ENCODE assay signal across 11 mouse cellular contexts in genomic region chr17:66480491-66481278, GRCm38 (mm10). TPM values are rescaled to one million over a fixed set of nuclear protein-coding genes. Genes with fewer than 3 reads are reported as not detected.
DNase-seq lines count a peak whose midpoint lies in the region; ATAC-seq lines count a peak whose summit lies in the region.
"Had no signal": no experiment of that assay in that cellular context is flagged by ENCODE, and none has a peak within 500 bp of the region (broad histone marks: within the 10 kb centered on the region; RNA-seq: fewer than 3 reads in every experiment).

No protein-coding gene starts in this region.

- H3K4me2 ChIP-seq in heart, embryonic 11.5 days = peak overlapping the region; percentile 69
- peak overlapping the region; percentile 65 for H3K4me2 ChIP-seq in liver, embryonic 16.5 days (ENCODE audit: low read depth, low read length)

- ATAC-seq in heart, embryonic 11.5 days (replicated peaks; ENCODE audit: insufficient number of reproducible peaks, low FRiP score, low TSS enrichment) = no peak
- no peak for ATAC-seq in liver, embryonic 16.5 days (ENCODE audit: low read depth)

- DNase-seq in heart, adult 18-20 months = no peak
- peak; percentile 73 for DNase-seq in ES-CJ7 (ENCODE audit: low read depth, low spot score)
- DNase-seq in hindbrain, embryonic 10.5 days (ENCODE audit: low spot score) = peak; percentile 15
- DNase-seq in gastrocnemius, postnatal 14 days = no peak
- no peak for DNase-seq in retina, embryonic 14.5 days (ENCODE audit: low spot score)
- no peak for DNase-seq in urinary bladder, postnatal 25 days (ENCODE audit: low spot score)
- DNase-seq: kidney, postnatal 25 days; right cerebral cortex, postnatal 25 days had no signal

- WGBS in heart, embryonic 11.5 days (ENCODE audit: insufficient replicate concordance) = 25% methylated on average over 17 of the region's 17 CpGs
- WGBS in hindbrain, embryonic 10.5 days = 17% methylated on average over 17 of the region's 17 CpGs
- 42% methylated on average over 17 of the region's 17 CpGs for WGBS in liver, embryonic 16.5 days (ENCODE audit: insufficient replicate concordance)

- no peak overlapping the region for H3K9ac ChIP-seq in heart, embryonic 11.5 days (ENCODE audit: low read depth, low read length)
- no peak overlapping the region for H3K9ac ChIP-seq in liver, embryonic 16.5 days (ENCODE audit: low read depth, low read length)

- no peak overlapping the region; the same call in 1 of the 2 replicates for H3K4me3 ChIP-seq in heart, embryonic 11.5 days (ENCODE audit: low read depth, low read length)
- H3K4me3 ChIP-seq in hindbrain, embryonic 10.5 days = peak overlapping the region; percentile 44
- no peak overlapping the region; the same call in 1 of the 2 replicates for H3K4me3 ChIP-seq in liver, embryonic 16.5 days (ENCODE audit: low read depth, low read length)

- intact Hi-C loops in gastrocnemius, postnatal 14 days (cut with DNase I; ENCODE audit: low total_unique reads) = no loop called here

- no peaks in the 10 kb centered on the region for H3K36me3 ChIP-seq in heart, embryonic 11.5 days (ENCODE audit: control insufficient read depth, insufficient read depth, low read length)
- H3K36me3 ChIP-seq in hindbrain, embryonic 10.5 days = no peaks in the 10 kb centered on the region
- H3K36me3 ChIP-seq in liver, embryonic 16.5 days (ENCODE audit: control insufficient read depth, insufficient read depth) = no peaks in the 10 kb centered on the region

- H3K4me1 ChIP-seq in heart, embryonic 11.5 days (ENCODE audit: control insufficient read depth, insufficient read depth, low read length) = peaks cover 5% of the 10 kb centered on the region
- H3K4me1 ChIP-seq in hindbrain, embryonic 10.5 days (replicated peaks) = peaks cover 58% of the 10 kb centered on the region
- H3K4me1 ChIP-seq in liver, embryonic 16.5 days (ENCODE audit: control insufficient read depth, low read depth, low read length) = peaks cover 6% of the 10 kb centered on the region; the same call in 1 of the 2 replicates

- H3K27ac ChIP-seq in heart, embryonic 11.5 days (ENCODE audit: low read depth, low read length) = no peak overlapping the region
- peak overlapping the region; percentile 95 for H3K27ac ChIP-seq in hindbrain, embryonic 10.5 days
- H3K27ac ChIP-seq in liver, embryonic 16.5 days (ENCODE audit: low read length) = no peak overlapping the region

- H3K9me3 ChIP-seq in heart, embryonic 11.5 days (replicated peaks; ENCODE audit: control insufficient read depth, low read length) = no peaks in the 10 kb centered on the region
- no peaks in the 10 kb centered on the region for H3K9me3 ChIP-seq in hindbrain, embryonic 10.5 days
- H3K9me3 ChIP-seq in liver, embryonic 16.5 days (replicated peaks; ENCODE audit: control insufficient read depth, low read length) = no peaks in the 10 kb centered on the region

- H3K27me3 ChIP-seq in heart, embryonic 11.5 days (ENCODE audit: control insufficient read depth, insufficient read depth, low read length) = 0 out of 2 replicates have a peak, but pooled peaks cover 3% of the 10 kb centered on the region
- H3K27me3 ChIP-seq in hindbrain, embryonic 10.5 days (ENCODE audit: insufficient read depth, poor library complexity, severe bottlenecking) = peaks cover 15% of the 10 kb centered on the region; the same call in 1 of the 2 replicates
- H3K27me3 ChIP-seq in liver, embryonic 16.5 days (ENCODE audit: control insufficient read depth, insufficient read depth, low read depth, low read length) = peaks cover 11% of the 10 kb centered on the region

RNA-seq across cellular contexts. Expression of gene Mtcl1, which starts 31.1 kb away (rescaled TPM):
- 1.7 and 2.8 TPM in 2 replicates for polyA plus RNA-seq in heart, embryonic 11.5 days (2014; fragmentation: Nextera tagmentation; extraction: Ambion mirVana)
- total RNA-seq in heart, adult 18-20 months (2021) = 1 to 10 TPM; 4.3 to 4.9 TPM
- 52.8 and 89.7 TPM in 2 replicates for polyA plus RNA-seq in hindbrain, embryonic 10.5 days (2016; fragmentation: Nextera tagmentation; extraction: Ambion mirVana)
- 0.05 and 0.21 TPM in 2 replicates for polyA plus RNA-seq in liver, embryonic 16.5 days (2015; fragmentation: Nextera tagmentation; extraction: Ambion mirVana)
- 1 to 10 TPM; 7.6 to 9.2 TPM for total RNA-seq in gastrocnemius, postnatal 14 days (2021)
- total RNA-seq: megakaryocyte, adult 5-6 weeks had no signal

RNA-seq across cellular contexts. Expression of gene Rab12, which starts 38.8 kb away (rescaled TPM):
- 49.8 and 51.6 TPM in 2 replicates for polyA plus RNA-seq in heart, embryonic 11.5 days (2014; fragmentation: Nextera tagmentation; extraction: Ambion mirVana)
- total RNA-seq in heart, adult 18-20 months (2021) = 100 to 1,000 TPM; 204 to 226 TPM
- polyA plus RNA-seq in hindbrain, embryonic 10.5 days (2016; fragmentation: Nextera tagmentation; extraction: Ambion mirVana) = 28.5 and 29.3 TPM in 2 replicates
- polyA plus RNA-seq in liver, embryonic 16.5 days (2015; fragmentation: Nextera tagmentation; extraction: Ambion mirVana) = 1.9 and 2.5 TPM in 2 replicates
- total RNA-seq in gastrocnemius, postnatal 14 days (2021) = 100 to 1,000 TPM in 1 of 2 experiments, 10 to 100 TPM in 1; 96.2 to 130 TPM

Comparison
In these comparisons a context has a peak if more than half of its experiments do, and no peak if none do; other contexts are left out.
1. DNase-seq: peak in ES-CJ7 (single experiment) and hindbrain, embryonic 10.5 days (single experiment); none in heart, adult 18-20 months (0 of 2), gastrocnemius, postnatal 14 days (single experiment), retina, embryonic 14.5 days (single experiment) and urinary bladder, postnatal 25 days (single experiment).
2. RNA of gene Mtcl1, which starts 31.1 kb away (polyA plus RNA-seq): 52.8 to 89.7 TPM in hindbrain, embryonic 10.5 days; 1.7 to 2.8 TPM in heart, embryonic 11.5 days and 0.05 to 0.21 TPM in liver, embryonic 16.5 days; every median in the first group is over 10 times any median in the second.